Mouse (Mus musculus) embryonic fibroblast, embryonic 13.5 days (primary cell): ENCODE measurements around the gene Piwil4.

Experiments used
- CTCF ChIP-seq: IDR thresholded peaks from 2 replicates; pipeline ENCODE4 v1.5.1; 2011; ENCODE audit warnings: mild to moderate bottlenecking, control low read depth, low read length, moderate library complexity, borderline replicate concordance; ENCODE audit not compliant: insufficient read depth
- POLR2A ChIP-seq: IDR thresholded peaks from 2 replicates; pipeline ENCODE4 v1.6.1; 2011; ENCODE audit warnings: low read depth, mild to moderate bottlenecking, control low read depth, low read length, moderate library complexity

GRCm38 (mm10) chr9:14662138-14662537, 78.4 kb downstream of the Piwil4 start:
- TF ChIP-seq POLR2A: no peak
- no peak for TF ChIP-seq CTCF
